Comparison of ENCODE assay signal across 15 mouse cellular contexts in genomic region chr4:149923014-149923413, GRCm38 (mm10). TPM values are rescaled to one million over a fixed set of nuclear protein-coding genes. Genes with fewer than 3 reads are reported as not detected.
DNase-seq lines count a peak whose midpoint lies in the region; ATAC-seq and TF ChIP-seq lines count a peak whose summit lies in the region.
"Had no signal": no experiment of that assay in that cellular context is flagged by ENCODE, and none has a peak within 500 bp of the region (broad histone marks: within the 10 kb centered on the region; RNA-seq: fewer than 3 reads in every experiment).

No protein-coding gene starts in this region.

- H3K36me3 ChIP-seq in embryonic facial prominence, embryonic 11.5 days (replicated peaks; ENCODE audit: control insufficient read depth, insufficient read depth, low read depth, low read length) = no peaks in the 10 kb centered on the region
- H3K36me3 ChIP-seq in limb, embryonic 13.5 days = peaks cover 18% of the 10 kb centered on the region
- H3K36me3 ChIP-seq: forebrain, embryonic 12.5 days had no signal

- TF ChIP-seq CTCF in gastrocnemius, adult 2 months (IDR thresholded peaks at IDR 0.05) = no peak
- TF ChIP-seq CTCF in layer of hippocampus, adult 2 months (conservative IDR thresholded peaks at IDR 0.05) = no peak

- DNase-seq in gastrocnemius, adult 2 months = no peak
- no peak for DNase-seq in gastrocnemius, postnatal 25 days
- no peak for DNase-seq in layer of hippocampus, adult 2 months (ENCODE audit: low spot score in 2 of 2)
- no peak for DNase-seq in layer of hippocampus, postnatal 10 days (ENCODE audit: low spot score in 2 of 2)
- no peak for DNase-seq in embryonic facial prominence, embryonic 11.5 days (ENCODE audit: low spot score)
- DNase-seq in adrenal gland, adult (ENCODE audit: inconsistent age in 2 of 2, low spot score in 1 of 2) = no peak
- DNase-seq: cerebellum, postnatal 14 days; layer of hippocampus, postnatal 36 days; left cerebral cortex, postnatal 4 days; right cerebral cortex, postnatal 14 days; thymus, postnatal 4 days had no signal

- no peak overlapping the region for H3K4me2 ChIP-seq in embryonic facial prominence, embryonic 11.5 days (ENCODE audit: low read depth, low read length)
- no peak overlapping the region for H3K4me2 ChIP-seq in limb, embryonic 13.5 days (replicated peaks)
- H3K4me2 ChIP-seq: forebrain, embryonic 12.5 days; midbrain, embryonic 11.5 days had no signal

- peaks cover 28% of the 10 kb centered on the region for H3K4me1 ChIP-seq in embryonic facial prominence, embryonic 11.5 days (ENCODE audit: control insufficient read depth, insufficient read depth, low read length)
- H3K4me1 ChIP-seq in limb, embryonic 13.5 days = peaks cover 66% of the 10 kb centered on the region

- H3K4me3 ChIP-seq in gastrocnemius, adult 2 months = no peak overlapping the region
- H3K4me3 ChIP-seq in layer of hippocampus, adult 2 months = no peak overlapping the region
- no peak overlapping the region for H3K4me3 ChIP-seq in embryonic facial prominence, embryonic 11.5 days (ENCODE audit: low read depth, low read length)
- H3K4me3 ChIP-seq in limb, embryonic 13.5 days = no peak overlapping the region
- H3K4me3 ChIP-seq: forebrain, embryonic 12.5 days had no signal

- H3K27me3 ChIP-seq in embryonic facial prominence, embryonic 11.5 days (ENCODE audit: control insufficient read depth, insufficient read depth, low read length) = no peaks in the 10 kb centered on the region
- no peaks in the 10 kb centered on the region for H3K27me3 ChIP-seq in limb, embryonic 13.5 days
- H3K27me3 ChIP-seq: forebrain, embryonic 12.5 days had no signal

- peak overlapping the region; percentile 85 for H3K27ac ChIP-seq in gastrocnemius, adult 2 months
- peak overlapping the region; percentile 29; the same call in 1 of the 2 replicates for H3K27ac ChIP-seq in layer of hippocampus, adult 2 months
- H3K27ac ChIP-seq in embryonic facial prominence, embryonic 11.5 days (replicated peaks; ENCODE audit: low read depth, low read length) = peak overlapping the region; percentile 85
- peak overlapping the region; percentile 52; the same call in 1 of the 2 replicates for H3K27ac ChIP-seq in limb, embryonic 13.5 days

- no peaks in the 10 kb centered on the region for H3K9me3 ChIP-seq in embryonic facial prominence, embryonic 11.5 days (replicated peaks; ENCODE audit: control insufficient read depth, low read length)
- H3K9me3 ChIP-seq in limb, embryonic 13.5 days = peaks cover 3% of the 10 kb centered on the region; the same call in 1 of the 2 replicates

- intact Hi-C loops in gastrocnemius, adult 2 months (cut with DNase I) = no loop called here

- WGBS in embryonic facial prominence, embryonic 11.5 days = 52% methylated on average over 4 of the region's 5 CpGs
- WGBS in limb, embryonic 13.5 days = 62% methylated on average over 4 of the region's 5 CpGs

- ATAC-seq in embryonic facial prominence, embryonic 11.5 days (replicated peaks; ENCODE audit: insufficient number of reproducible peaks, low FRiP score, low TSS enrichment, low read depth) = no peak
- ATAC-seq in limb, embryonic 13.5 days (ENCODE audit: low FRiP score, low read depth) = no peak
- no peak for ATAC-seq in cerebellum, adult (ENCODE audit: insufficient number of reproducible peaks, low FRiP score, low TSS enrichment)

- H3K9ac ChIP-seq in embryonic facial prominence, embryonic 11.5 days (replicated peaks; ENCODE audit: low read length) = no peak overlapping the region; the same call in 1 of the 2 replicates
- H3K9ac ChIP-seq in limb, embryonic 13.5 days = no peak overlapping the region

RNA-seq across cellular contexts. Expression of gene Spsb1, which starts 31.8 kb away (rescaled TPM):
- 10 to 100 TPM in 1 of 2 experiments, 1 to 10 TPM in 1; 5.5 to 16.1 TPM for total RNA-seq in gastrocnemius, adult 2 months (2021)
- 1 to 10 TPM; 5.2 to 8.2 TPM for total RNA-seq in gastrocnemius, postnatal 25 days (2021)
- 10 to 100 TPM; 30.3 to 33.3 TPM for total RNA-seq in layer of hippocampus, adult 2 months (2021)
- 10 to 100 TPM; 16.7 to 19.9 TPM for total RNA-seq in layer of hippocampus, postnatal 10 days (2021)
- polyA plus RNA-seq in embryonic facial prominence, embryonic 11.5 days (2014; fragmentation: Nextera tagmentation; extraction: Ambion mirVana) = 16.7 and 18.8 TPM in 2 replicates
- 18.1 and 22.3 TPM in 2 replicates for polyA plus RNA-seq in limb, embryonic 13.5 days (2015; fragmentation: Nextera tagmentation; extraction: Ambion mirVana)

Comparison
In these comparisons a context has a peak if more than half of its experiments do, and no peak if none do; other contexts are left out.
1. H3K27ac ChIP-seq: peak in every context shown above with its lines; median percentile 85 in gastrocnemius, adult 2 months; 85 in embryonic facial prominence, embryonic 11.5 days; 52 in limb, embryonic 13.5 days; 29 in layer of hippocampus, adult 2 months.